Mouse (Mus musculus) forelimb bud, embryonic 11.5 days (tissue): ENCODE data around the gene Hpgd.

Experiments used
- DNase-seq: peaks from one replicate; pipeline ENCODE4 v3.0.0-alpha.2; 2012; ENCODE audit warnings: low read depth, low spot score

Hpgd gene

DNA sequence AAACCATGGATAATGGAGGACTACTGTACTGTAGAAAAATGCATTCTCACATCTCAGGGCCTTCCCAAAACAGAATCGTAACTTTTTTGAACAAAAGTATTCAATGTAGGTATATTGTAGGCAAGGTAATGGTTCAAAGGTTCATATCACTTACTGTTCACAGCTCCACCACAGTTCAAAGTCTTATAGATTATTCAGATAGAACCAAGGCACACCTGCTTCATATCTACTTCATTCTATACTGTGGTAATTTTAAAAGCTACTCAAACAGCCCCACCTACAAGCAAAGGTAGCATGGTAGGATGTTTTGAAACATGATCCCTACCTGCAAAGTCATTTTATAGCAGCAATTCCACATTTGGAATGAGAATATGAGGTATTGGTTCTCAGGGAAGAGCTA lies 28.9 kb downstream of the Hpgd start:
- no peak for DNase-seq

GRCm38 (mm10) chr8:56327709-56328108 lies 33.3 kb downstream of the Hpgd start:
- no peak for DNase-seq

DNA sequence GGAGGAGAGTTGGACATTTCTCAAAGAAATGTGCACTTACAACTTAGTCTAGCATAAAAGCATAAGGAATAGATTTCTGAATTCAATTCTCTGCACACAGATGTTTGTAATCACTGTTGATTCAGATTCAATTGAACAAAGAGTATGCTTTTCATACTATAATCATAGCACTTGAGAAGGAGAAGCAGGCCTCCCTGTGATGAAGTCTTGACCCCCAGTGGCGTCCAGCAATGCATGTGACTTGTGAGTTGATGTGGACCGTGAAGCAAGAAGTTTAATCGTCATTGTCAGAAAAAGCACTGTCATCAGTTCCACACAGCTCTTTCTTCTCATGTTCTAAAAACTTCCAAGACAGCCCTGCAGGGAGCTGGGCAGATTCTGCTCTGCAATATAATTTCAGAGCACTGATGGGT lies 33.8 kb downstream of the Hpgd start:
- DNase-seq, result no peak

GRCm38 (mm10) chr8:56335390-56336000 lies 41.1 kb downstream of the Hpgd start:
- no peak for DNase-seq

DNA sequence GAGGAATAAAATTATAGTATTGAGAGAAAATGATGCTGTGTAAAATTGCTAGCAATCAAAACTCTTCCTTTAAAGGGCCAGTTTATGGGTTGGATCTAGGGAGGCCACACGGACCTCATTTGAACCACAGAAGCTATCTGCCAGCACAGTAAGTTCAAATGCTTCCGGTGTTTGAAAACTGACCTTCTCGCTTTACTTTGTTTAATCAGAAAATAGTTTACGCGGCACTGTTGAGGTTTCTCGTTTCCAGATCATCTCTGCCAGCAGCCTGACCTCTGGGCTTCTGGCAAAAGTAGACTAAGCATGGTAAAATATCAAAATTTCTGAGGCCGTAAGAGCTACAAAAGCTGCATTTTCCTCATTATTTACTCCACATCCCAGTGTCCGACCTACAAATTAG lies 42.4 kb downstream of the Hpgd start:
- no peak for DNase-seq

DNA sequence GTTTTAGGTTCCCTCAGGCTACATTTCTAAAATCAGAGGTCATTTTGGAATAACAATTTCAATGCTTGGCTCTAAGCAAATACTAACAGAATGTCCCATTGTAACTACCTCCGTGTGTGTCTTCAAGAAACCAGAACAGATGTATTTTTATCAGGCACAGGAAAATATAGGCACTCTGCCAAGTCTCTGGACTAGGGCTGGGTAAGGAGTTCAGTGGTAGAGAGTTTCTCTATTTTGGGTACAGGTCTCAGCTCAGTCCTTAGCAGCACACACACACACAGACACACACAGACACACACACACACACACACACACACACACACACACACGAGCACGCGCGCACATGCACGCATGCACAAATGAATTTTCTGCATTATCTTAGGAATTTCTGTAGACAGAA lies 49.1 kb downstream of the Hpgd start:
- DNase-seq, result no peak

- no peak for DNase-seq
Observed at GRCm38 (mm10) chr8:56343940-56344339, 49.6 kb downstream of the Hpgd start.

DNA sequence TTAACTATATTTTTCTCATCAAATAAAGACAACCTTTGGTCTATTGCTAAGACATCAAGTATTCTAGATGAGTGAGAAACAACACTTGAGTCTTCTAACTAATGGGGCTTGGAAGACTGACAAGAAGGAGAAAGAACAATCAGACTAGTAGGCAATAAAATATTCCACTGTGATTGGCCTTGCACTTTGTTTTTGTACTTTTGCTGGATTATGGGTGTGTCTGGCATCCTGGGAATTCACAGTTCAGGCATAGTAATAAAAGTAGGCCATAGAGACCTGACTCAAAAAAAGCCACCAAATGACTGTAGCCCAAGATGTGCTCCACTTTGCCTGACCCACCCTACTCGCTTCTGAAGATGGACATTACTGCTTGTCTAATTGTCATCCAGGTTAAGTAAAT lies 50.0 kb downstream of the Hpgd start:
- no peak for DNase-seq

GRCm38 (mm10) chr8:56345641-56346420 lies 51.4 kb downstream of the Hpgd start:
- no peak for DNase-seq

DNA sequence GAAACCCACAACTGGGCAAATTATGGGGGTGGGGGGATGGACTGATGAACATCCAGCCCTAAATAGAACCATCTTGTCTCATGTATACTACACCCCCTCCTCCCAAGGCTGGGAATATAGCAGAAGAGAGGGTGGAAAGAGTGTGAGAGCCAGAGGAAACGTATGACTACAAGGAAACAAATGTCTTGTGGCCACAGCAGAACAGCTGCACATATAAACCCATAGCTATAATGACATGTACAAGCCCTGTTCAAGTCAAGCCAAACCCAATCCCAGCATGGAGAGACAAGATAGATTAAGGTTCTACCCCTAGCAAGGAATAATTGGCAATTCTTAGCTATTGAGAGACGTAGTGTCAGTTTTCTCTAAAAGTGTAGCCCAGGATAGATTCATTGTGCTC lies 68.8 kb downstream of the Hpgd start:
- DNase-seq, result no peak
